Mouse (Mus musculus) C2C12 (cell line): Measurements from ENCODE around the gene Vat1.

ENCODE experiments used
- CTCF ChIP-seq: IDR thresholded peaks from one replicate; pipeline ENCODE4 v1.5.1; 2011; ENCODE audit not compliant: control insufficient read depth, insufficient read depth, insufficient read length
- FOSL1 ChIP-seq: IDR thresholded peaks from one replicate; pipeline ENCODE4 v1.8.0; 2011; ENCODE audit warnings: mild to moderate bottlenecking, low read length; ENCODE audit not compliant: poor library complexity, insufficient read depth, severe bottlenecking
- USF1 ChIP-seq: IDR thresholded peaks from one replicate; pipeline ENCODE4 v1.6.1; 2011; ENCODE audit warnings: low read depth, mild to moderate bottlenecking, control low read depth, moderate library complexity

DNA sequence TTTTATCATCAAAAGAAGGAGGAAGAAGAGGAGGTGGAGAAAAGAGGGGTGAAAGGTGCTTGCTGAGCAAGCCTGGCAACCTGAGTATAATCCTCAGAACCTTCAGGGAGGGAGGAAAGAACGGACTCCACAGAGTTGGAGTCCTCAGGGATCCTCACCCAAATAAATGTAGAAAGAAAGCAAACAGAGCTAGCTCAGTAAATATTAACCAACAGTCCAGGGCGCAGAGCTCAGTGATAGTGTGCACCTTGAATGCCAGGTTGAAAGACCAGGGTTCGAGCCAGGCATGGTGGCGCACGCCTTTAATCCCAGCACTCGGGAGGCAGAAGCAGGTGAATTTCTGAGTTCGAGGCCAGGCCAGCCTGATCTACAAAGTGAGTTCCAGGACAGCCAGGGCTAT is 10.4 kb downstream of the Vat1 start:
- TF ChIP-seq CTCF = no peak
- TF ChIP-seq FOSL1 = no peak
- no peak for TF ChIP-seq USF1
